In genomic region chr9:78587218-78587883, GRCm38 (mm10) we compare ENCODE assay signal across 8 mouse cellular contexts. TPM values are rescaled to one million over a fixed set of nuclear protein-coding genes. Genes with fewer than 3 reads are reported as not detected.
DNase-seq lines count a peak whose midpoint lies in the region; ATAC-seq lines count a peak whose summit lies in the region.

No protein-coding gene starts in this region.

- H3K9ac ChIP-seq in forebrain, embryonic 16.5 days (replicated peaks; ENCODE audit: low read depth, low read length) = peak overlapping the region; percentile 77

- peak overlapping the region; percentile 72 for H3K27ac ChIP-seq in forebrain, embryonic 16.5 days (ENCODE audit: low read length)

- peaks cover 4% of the 10 kb centered on the region; the same call in 1 of the 2 replicates for H3K4me1 ChIP-seq in forebrain, embryonic 16.5 days (replicated peaks; ENCODE audit: control insufficient read depth, insufficient read depth, low read length)

- intact Hi-C loops in left cerebral cortex, postnatal 25 days (cut with DNase I) = loop anchor here (10.0 kb wide), 1 partner anchor 833 kb away; the partner anchor contains the start of gene Gclc
- intact Hi-C loops in left cerebral cortex, postnatal 36 days (cut with DNase I) = no loop called here

- H3K9me3 ChIP-seq in forebrain, embryonic 16.5 days (ENCODE audit: control insufficient read depth, low read length) = no peaks in the 10 kb centered on the region; the same call in 1 of the 2 replicates

- H3K4me2 ChIP-seq in forebrain, embryonic 16.5 days (ENCODE audit: low read length) = peak overlapping the region; percentile 62

- peak overlapping the region; percentile 82 for H3K4me3 ChIP-seq in forebrain, embryonic 16.5 days (replicated peaks; ENCODE audit: low read length)

- WGBS in forebrain, embryonic 16.5 days = 2% methylated on average over 30 of the region's 31 CpGs

- no peaks in the 10 kb centered on the region for H3K36me3 ChIP-seq in forebrain, embryonic 16.5 days (ENCODE audit: control insufficient read depth, insufficient read depth)

- peak; percentile 66 for ATAC-seq in forebrain, embryonic 16.5 days

- DNase-seq in left cerebral cortex, postnatal 25 days (ENCODE audit: low spot score in 2 of 2) = peak; percentile 32 to 39
- no peak for DNase-seq in left cerebral cortex, postnatal 36 days (ENCODE audit: low spot score in 2 of 2)
- peak; percentile 36 to 54 for DNase-seq in adrenal gland, postnatal 36 days
- peak; percentile 52 to 70 for DNase-seq in kidney, postnatal 25 days
- DNase-seq in mesoderm, embryonic 11.5 days (ENCODE audit: low read depth, low spot score) = peak; percentile 34
- DNase-seq in cerebellum, adult 9-11 months = no peak
- DNase-seq in layer of hippocampus, postnatal 36 days = no peak

- no peaks in the 10 kb centered on the region for H3K27me3 ChIP-seq in forebrain, embryonic 16.5 days (replicated peaks; ENCODE audit: control insufficient read depth, insufficient read depth, low read length)

RNA-seq across cellular contexts. Expression of gene Slc17a5, which starts 0.5 kb away (rescaled TPM):
- 10 to 100 TPM; 18.2 to 18.5 TPM for total RNA-seq in left cerebral cortex, postnatal 25 days (2021)
- total RNA-seq in left cerebral cortex, postnatal 36 days (2021) = 10 to 100 TPM; 19.3 to 19.7 TPM
- total RNA-seq in adrenal gland, postnatal 36 days (2021) = 10 to 100 TPM in 1 of 2 experiments, 1 to 10 TPM in 1; 7.4 to 16.4 TPM
- polyA plus RNA-seq in forebrain, embryonic 16.5 days (2015; fragmentation: Nextera tagmentation; extraction: Ambion mirVana) = 16.6 and 18.2 TPM in 2 replicates
- 10 to 100 TPM; 21.1 to 21.7 TPM for total RNA-seq in layer of hippocampus, postnatal 36 days (2021)

RNA-seq across cellular contexts. Expression of gene Cd109, which starts 28.0 kb away (rescaled TPM):
- under 1 TPM; 0.57 to 0.76 TPM for total RNA-seq in left cerebral cortex, postnatal 25 days (2021)
- under 1 TPM; 0.49 to 0.79 TPM for total RNA-seq in left cerebral cortex, postnatal 36 days (2021)
- under 1 TPM; 0.26 to 0.30 TPM for total RNA-seq in adrenal gland, postnatal 36 days (2021)
- 1.1 and 1.5 TPM in 2 replicates for polyA plus RNA-seq in forebrain, embryonic 16.5 days (2015; fragmentation: Nextera tagmentation; extraction: Ambion mirVana)
- total RNA-seq in layer of hippocampus, postnatal 36 days (2021) = 1 to 10 TPM; 2.9 to 3.2 TPM

Comparison
In these comparisons a context has a peak if more than half of its experiments do, and no peak if none do; other contexts are left out.
1. DNase-seq: peak in left cerebral cortex, postnatal 25 days (2 of 2), adrenal gland, postnatal 36 days (2 of 2), kidney, postnatal 25 days (2 of 2) and mesoderm, embryonic 11.5 days (single experiment); none in left cerebral cortex, postnatal 36 days (0 of 2), cerebellum, adult 9-11 months (single experiment) and layer of hippocampus, postnatal 36 days (0 of 2).